Mouse (Mus musculus): ENCODE data around the gene Diras2.

GRCm38 (mm10) chr13:52554722-52555121 lies 23.6 kb upstream of the Diras2 start:
- TF ChIP-seq CTCF (IDR thresholded peaks at IDR 0.05; ENCODE audit: insufficient read depth, low read length) (no peak), POLR2A (IDR thresholded peaks at IDR 0.05; ENCODE audit: borderline replicate concordance, extremely low read depth, low read depth, low read length) (no peak)

Measured in lung, adult 2 months (tissue).